Mouse (Mus musculus) spleen, adult 10 weeks (tissue): ENCODE data around the gene Akr1e1. TPM values are rescaled to one million over a fixed set of nuclear protein-coding genes. Genes with fewer than 3 reads are reported as not detected.

Experiments
- polyA plus RNA-seq: library from polyadenylated mRNA; stranded (reverse); fragments of 350-450 nt; fragmentation: Illumina TruSeq; extraction: RNeasy Lipid Tissue Mini Kit (QIAGEN cat#74804); gene quantifications from one replicate; pipeline ENCODE4 v1.2.3, GENCODE M21; 2015; ENCODE audit warnings: low replicate concordance; ENCODE audit not compliant: insufficient read depth

Gene Akr1e1
- 9.7 TPM for polyA plus RNA-seq

GRCm38 (mm10) chr13:4608961-4609409, at the start of gene Akr1e1:
Gene Akr1e1 (minus strand): TSS chr13:4609174.

GRCm38 (mm10) chr13:4573871-4574270, 35.1 kb downstream of the Akr1e1 start, which contains the start of gene Akr1c21:
Gene Akr1c21 (plus strand): TSS chr13:4574075.

Other genes starting within 250 kb of the Akr1e1 start
- not detected for gene Akr1c6, start 174.9 kb downstream of the Akr1e1 start, polyA plus RNA-seq
- gene Akr1c20, start 85.8 kb downstream of the Akr1e1 start, polyA plus RNA-seq: not detected
- not detected for gene Akr1c21, start 35.1 kb downstream of the Akr1e1 start, polyA plus RNA-seq